Comparison of ENCODE assay signal across 2 mouse cellular contexts in genomic region chr7:24561450-24561849, GRCm38 (mm10).
A peak's percentile ranks its signal among the peaks of the same experiment; 100 is the strongest.
TF ChIP-seq lines count a peak whose summit lies in the region.

No protein-coding gene starts in this region.

TF ChIP-seq in CH12.LX, 34 proteins besides CTCF, POLR2A, EP300 and RAD21:
- TF ChIP-seq CHD2 (IDR thresholded peaks at IDR 0.05; ENCODE audit: low read length) (no peak), MAFK (IDR thresholded peaks at IDR 0.05; ENCODE audit: insufficient replicate concordance, low read length) (peak; percentile 98)

TF ChIP-seq in ES-E14, 5 proteins besides CTCF, POLR2A, EP300 and RAD21:
- TF ChIP-seq HCFC1 (IDR thresholded peaks at IDR 0.05; ENCODE audit: borderline replicate concordance, insufficient read depth, low read length) (no peak), ZC3H11A (IDR thresholded peaks at IDR 0.05; ENCODE audit: borderline replicate concordance, low read depth, low read length) (no peak), ZNF384 (IDR thresholded peaks at IDR 0.05; ENCODE audit: low read depth, low read length) (no peak), CHD2 (IDR thresholded peaks at IDR 0.05; ENCODE audit: low read depth, low read length) (no peak), MAFK (IDR thresholded peaks at IDR 0.05; ENCODE audit: insufficient read depth, low read depth, low read length) (peak; percentile 98)
